Mouse (Mus musculus) telencephalon, adult 2 months (tissue): Measurements from ENCODE around the gene S100a4.

ENCODE experiments used
- DNase-seq: peaks from one replicate; pipeline ENCODE4 v3.0.0-alpha.2; 2011; ENCODE audit warnings: low read depth, low spot score

The S100a4 gene

GRCm38 (mm10) chr3:90623435-90624071, 20.0 kb downstream of the S100a4 start:
- DNase-seq = no peak

- DNase-seq = no peak
Observed at GRCm38 (mm10) chr3:90625496-90625895, 21.9 kb downstream of the S100a4 start.

- no peak for DNase-seq
Observed at GRCm38 (mm10) chr3:90626266-90627021, 22.9 kb downstream of the S100a4 start.

- DNase-seq = no peak
Observed at GRCm38 (mm10) chr3:90627366-90627765, 23.8 kb downstream of the S100a4 start.

- DNase-seq = no peak
Observed at GRCm38 (mm10) chr3:90627807-90628206, 24.2 kb downstream of the S100a4 start.

GRCm38 (mm10) chr3:90629298-90629697, 25.7 kb downstream of the S100a4 start:
- no peak for DNase-seq

GRCm38 (mm10) chr3:90631984-90632383, 28.4 kb downstream of the S100a4 start:
- DNase-seq = no peak

GRCm38 (mm10) chr3:90638511-90639275, 35.1 kb downstream of the S100a4 start:
- DNase-seq = no peak

GRCm38 (mm10) chr3:90639511-90640154, 36.1 kb downstream of the S100a4 start:
- DNase-seq = no peak

GRCm38 (mm10) chr3:90640981-90641380, 37.4 kb downstream of the S100a4 start:
- DNase-seq = no peak

GRCm38 (mm10) chr3:90644220-90644619, 40.6 kb downstream of the S100a4 start:
- no peak for DNase-seq

GRCm38 (mm10) chr3:90647291-90647690, 43.7 kb downstream of the S100a4 start:
- no peak for DNase-seq

- DNase-seq = peak; percentile 61
Observed at GRCm38 (mm10) chr3:90648981-90649380, 45.4 kb downstream of the S100a4 start.

GRCm38 (mm10) chr3:90649832-90650231, 46.3 kb downstream of the S100a4 start:
- DNase-seq = no peak

GRCm38 (mm10) chr3:90652878-90653508, 49.4 kb downstream of the S100a4 start:
- DNase-seq = peak; percentile 54

- DNase-seq = no peak
Observed at GRCm38 (mm10) chr3:90653717-90654116, 50.1 kb downstream of the S100a4 start, which contains the start of gene S100a7a. TSS of gene S100a7a (plus strand) at chr3:90654017.
